Mouse (Mus musculus): ENCODE measurements around the gene Serpina12.

Gene Serpina12

GRCm38 (mm10) chr12:104044343-104044742 is at the start of gene Serpina12:
Gene Serpina12 (minus strand): TSS chr12:104044443.
- in situ Hi-C loops (cut with MboI; ENCODE audit: low pct_unique_long_range_greater_than_20kb in 1 of 2, low sequenced_read_pairs in 2 of 2, unreplicated experiment in 1 of 2), result no loop called here

- in situ Hi-C loops (cut with MboI; ENCODE audit: low pct_unique_long_range_greater_than_20kb in 1 of 2, low sequenced_read_pairs in 2 of 2, unreplicated experiment in 1 of 2), result no loop called here
These were observed 47.1 kb upstream of the Serpina12 start for GRCm38 (mm10) chr12:104091303-104091702.

DNA sequence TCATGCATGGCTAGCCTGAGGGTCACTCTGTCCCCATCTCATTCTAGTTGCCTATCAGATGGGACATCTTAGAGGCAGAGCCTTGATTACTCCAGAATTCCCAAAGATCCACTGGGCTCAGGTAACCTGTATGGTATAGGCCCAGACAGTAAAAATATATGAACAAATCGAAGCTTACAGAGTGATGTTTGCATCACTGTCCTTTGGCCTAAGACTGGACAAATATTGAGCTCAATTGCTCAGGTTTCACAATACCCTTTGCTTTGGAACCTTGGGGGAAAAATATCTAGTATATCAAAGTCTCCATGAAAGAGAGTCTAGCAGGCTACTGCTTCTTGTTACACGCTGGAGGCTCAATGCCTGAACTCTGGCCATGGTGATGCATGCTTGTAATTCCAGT is 45.9 kb upstream of the Serpina12 start:
- in situ Hi-C loops (cut with MboI; ENCODE audit: low pct_unique_long_range_greater_than_20kb in 1 of 2, low sequenced_read_pairs in 2 of 2, unreplicated experiment in 1 of 2), result no loop called here

- in situ Hi-C loops (cut with MboI; ENCODE audit: low pct_unique_long_range_greater_than_20kb in 1 of 2, low sequenced_read_pairs in 2 of 2, unreplicated experiment in 1 of 2), result loop anchor here in 1 of 2 experiments (25.0 kb wide), 1 partner anchor 340 kb away; the partner anchor contains the start of gene Serpina3n
These were observed 28.0 kb upstream of the Serpina12 start for GRCm38 (mm10) chr12:104072286-104072685.

GRCm38 (mm10) chr12:104071708-104072107 is 27.5 kb upstream of the Serpina12 start:
- in situ Hi-C loops (cut with MboI; ENCODE audit: low pct_unique_long_range_greater_than_20kb in 1 of 2, low sequenced_read_pairs in 2 of 2, unreplicated experiment in 1 of 2), result loop anchor here in 1 of 2 experiments (25.0 kb wide), 1 partner anchor 341 kb away; the partner anchor contains the start of gene Serpina3n

- in situ Hi-C loops (cut with MboI; ENCODE audit: low pct_unique_long_range_greater_than_20kb in 1 of 2, low sequenced_read_pairs in 2 of 2, unreplicated experiment in 1 of 2), result loop anchor here (5.0 to 25.0 kb wide), 2 partner anchors 343 to 353 kb away; partner anchors contain the start of gene Serpina3n (in 1 of the 2)
These were observed 25.4 kb upstream of the Serpina12 start for GRCm38 (mm10) chr12:104069620-104070019.

- in situ Hi-C loops (cut with MboI; ENCODE audit: low pct_unique_long_range_greater_than_20kb in 1 of 2, low sequenced_read_pairs in 2 of 2, unreplicated experiment in 1 of 2), result loop anchor here (5.0 to 25.0 kb wide), 2 partner anchors 345 to 355 kb away; partner anchors contain the start of gene Serpina3n (in 1 of the 2)
These were observed 23.3 kb upstream of the Serpina12 start for GRCm38 (mm10) chr12:104067549-104067948.

GRCm38 (mm10) chr12:104066241-104066640 is 22.0 kb upstream of the Serpina12 start:
- in situ Hi-C loops (cut with MboI; ENCODE audit: low pct_unique_long_range_greater_than_20kb in 1 of 2, low sequenced_read_pairs in 2 of 2, unreplicated experiment in 1 of 2), result loop anchor here (5.0 to 25.0 kb wide), 2 partner anchors 346 to 356 kb away; partner anchors contain the start of gene Serpina3n (in 1 of the 2)

DNA sequence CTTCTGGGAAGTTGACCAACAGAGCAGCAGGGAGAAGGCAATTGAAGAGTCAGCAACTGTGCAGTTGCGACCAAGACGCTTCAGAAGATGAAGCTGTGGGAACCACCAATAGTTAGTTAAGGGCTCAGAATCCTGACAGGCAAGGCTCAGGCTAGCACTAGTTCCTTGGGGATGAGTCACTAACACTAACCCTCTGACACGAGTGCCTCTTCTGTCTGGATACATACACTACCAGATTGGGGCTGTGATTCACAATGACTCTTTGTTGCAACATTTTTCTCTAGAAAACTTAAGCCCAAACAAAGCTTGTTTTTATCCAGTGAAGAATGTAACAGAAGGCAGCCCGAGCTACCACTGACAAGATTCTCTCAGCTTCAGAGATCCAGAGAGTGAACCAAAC is 20.8 kb upstream of the Serpina12 start:
- in situ Hi-C loops (cut with MboI; ENCODE audit: low pct_unique_long_range_greater_than_20kb in 1 of 2, low sequenced_read_pairs in 2 of 2, unreplicated experiment in 1 of 2), result loop anchor here (5.0 to 25.0 kb wide), 2 partner anchors 347 to 357 kb away; partner anchors contain the start of gene Serpina3n (in 1 of the 2)

DNA sequence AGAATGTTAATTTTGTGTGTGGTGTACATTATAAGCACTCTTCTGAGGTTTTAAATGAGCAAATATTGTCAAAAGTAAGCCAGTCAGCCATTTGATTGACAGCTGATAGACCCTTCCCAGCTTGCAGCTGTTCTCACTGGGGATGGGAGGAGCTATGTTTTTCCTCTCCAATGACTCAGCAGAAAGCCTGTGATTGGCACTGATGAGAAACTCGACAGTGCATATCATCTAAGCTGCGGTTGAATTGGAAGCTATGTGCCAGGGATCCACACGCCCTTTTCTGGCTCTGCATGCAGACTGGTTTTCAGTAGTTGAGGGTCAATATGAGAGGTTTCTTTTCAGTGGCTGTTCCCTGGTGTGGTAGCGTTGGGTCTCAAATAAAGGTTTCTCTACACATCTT is 20.3 kb upstream of the Serpina12 start:
- in situ Hi-C loops (cut with MboI; ENCODE audit: low pct_unique_long_range_greater_than_20kb in 1 of 2, low sequenced_read_pairs in 2 of 2, unreplicated experiment in 1 of 2), result loop anchor here in 1 of 2 experiments (25.0 kb wide), 1 partner anchor 348 kb away; the partner anchor contains the start of gene Serpina3n

GRCm38 (mm10) chr12:104061862-104062261 is 17.6 kb upstream of the Serpina12 start:
- in situ Hi-C loops (cut with MboI; ENCODE audit: low pct_unique_long_range_greater_than_20kb in 1 of 2, low sequenced_read_pairs in 2 of 2, unreplicated experiment in 1 of 2), result loop anchor here in 1 of 2 experiments (25.0 kb wide), 1 partner anchor 350 kb away; the partner anchor contains the start of gene Serpina3n

DNA sequence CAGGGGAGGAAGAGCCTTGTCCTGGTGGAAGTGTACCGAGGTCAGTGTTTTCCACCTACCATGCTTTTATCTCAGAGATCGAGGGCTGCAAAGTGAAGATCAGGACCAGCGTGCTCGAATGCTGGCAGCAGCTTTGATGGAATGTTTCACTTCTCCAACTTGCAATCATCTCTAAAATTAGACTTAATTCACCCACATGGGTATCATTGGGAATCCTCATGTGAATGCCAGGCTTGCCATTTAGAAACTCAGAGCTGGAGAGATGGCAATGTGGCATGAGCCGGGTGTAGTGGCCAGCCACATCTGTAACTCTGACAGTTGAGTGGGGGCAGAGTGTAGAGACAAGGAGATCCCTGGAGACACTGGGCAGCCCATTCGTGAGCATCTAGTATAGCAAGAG is 15.9 kb upstream of the Serpina12 start:
- in situ Hi-C loops (cut with MboI; ENCODE audit: low pct_unique_long_range_greater_than_20kb in 1 of 2, low sequenced_read_pairs in 2 of 2, unreplicated experiment in 1 of 2), result loop anchor here in 1 of 2 experiments (25.0 kb wide), 1 partner anchor 352 kb away; the partner anchor contains the start of gene Serpina3n

DNA sequence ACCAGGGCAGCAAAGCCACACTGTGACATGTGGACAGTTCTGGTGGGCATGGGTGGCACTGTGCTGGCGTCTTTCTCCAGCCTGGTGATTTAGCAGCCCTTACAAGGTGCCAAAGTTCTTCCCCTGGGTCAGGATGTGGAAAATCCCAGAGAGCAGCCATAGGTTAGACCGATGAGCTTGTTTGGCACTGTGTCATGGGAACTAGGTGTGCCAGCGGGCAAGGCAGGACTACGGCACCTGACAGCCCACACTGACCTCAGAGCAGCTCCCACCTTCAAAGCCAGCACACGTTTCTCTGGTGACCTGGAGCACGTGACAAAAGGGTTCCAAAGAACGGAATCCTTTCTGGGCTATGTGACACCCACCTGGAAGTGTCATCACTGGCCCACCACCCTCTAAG is 13.3 kb upstream of the Serpina12 start:
- in situ Hi-C loops (cut with MboI; ENCODE audit: low pct_unique_long_range_greater_than_20kb in 1 of 2, low sequenced_read_pairs in 2 of 2, unreplicated experiment in 1 of 2), result loop anchor here in 1 of 2 experiments (25.0 kb wide), 1 partner anchor 355 kb away; the partner anchor contains the start of gene Serpina3n

GRCm38 (mm10) chr12:104057050-104057449 is 12.8 kb upstream of the Serpina12 start:
- in situ Hi-C loops (cut with MboI; ENCODE audit: low pct_unique_long_range_greater_than_20kb in 1 of 2, low sequenced_read_pairs in 2 of 2, unreplicated experiment in 1 of 2), result loop anchor here in 1 of 2 experiments (25.0 kb wide), 1 partner anchor 355 kb away; the partner anchor contains the start of gene Serpina3n

GRCm38 (mm10) chr12:104055755-104056154 is 11.5 kb upstream of the Serpina12 start:
- in situ Hi-C loops (cut with MboI; ENCODE audit: low pct_unique_long_range_greater_than_20kb in 1 of 2, low sequenced_read_pairs in 2 of 2, unreplicated experiment in 1 of 2), result loop anchor here in 1 of 2 experiments (25.0 kb wide), 1 partner anchor 357 kb away; the partner anchor contains the start of gene Serpina3n

DNA sequence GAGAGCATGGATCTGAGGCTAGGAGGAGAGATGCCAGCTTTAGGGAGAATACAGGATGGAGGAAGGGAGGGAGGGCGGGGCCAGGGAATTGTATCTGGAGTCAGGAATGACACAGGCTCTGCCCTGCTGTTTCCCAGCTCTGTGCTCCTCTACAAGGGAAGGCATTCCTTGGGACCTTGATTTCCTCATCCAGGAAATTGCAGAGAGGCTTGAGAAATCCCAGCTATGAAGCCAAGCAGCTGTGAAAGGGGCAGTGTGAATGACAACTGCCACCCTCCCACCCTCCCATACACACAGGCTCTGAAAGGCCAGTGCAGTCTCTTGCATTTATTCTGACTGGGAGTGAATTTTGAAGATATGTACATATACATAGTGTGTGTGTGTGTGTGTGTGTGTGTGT is 9.8 kb upstream of the Serpina12 start:
- in situ Hi-C loops (cut with MboI; ENCODE audit: low pct_unique_long_range_greater_than_20kb in 1 of 2, low sequenced_read_pairs in 2 of 2, unreplicated experiment in 1 of 2), result loop anchor here in 1 of 2 experiments (25.0 kb wide), 1 partner anchor 358 kb away; the partner anchor contains the start of gene Serpina3n

DNA sequence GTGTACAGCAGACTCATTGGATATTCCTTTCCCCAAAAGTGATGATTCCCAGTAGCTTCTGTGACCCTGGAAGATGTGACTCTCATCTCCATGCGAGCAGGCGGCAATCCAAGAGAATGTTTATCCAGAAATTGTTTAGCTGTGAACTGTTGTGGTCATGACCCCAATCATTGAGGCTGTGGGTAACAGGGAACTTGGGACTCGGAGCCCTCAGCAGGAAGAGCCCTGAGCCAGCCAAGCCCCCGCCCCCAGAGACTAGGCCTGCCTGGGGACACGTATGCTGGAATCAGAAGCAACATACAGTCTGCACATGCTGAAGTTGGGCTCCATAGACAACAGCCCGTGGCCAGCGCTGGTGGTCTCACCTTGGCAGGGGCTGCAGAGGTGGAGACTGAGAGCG is 1.5 kb upstream of the Serpina12 start:
- in situ Hi-C loops (cut with MboI; ENCODE audit: low pct_unique_long_range_greater_than_20kb in 1 of 2, low sequenced_read_pairs in 2 of 2, unreplicated experiment in 1 of 2), result no loop called here

DNA sequence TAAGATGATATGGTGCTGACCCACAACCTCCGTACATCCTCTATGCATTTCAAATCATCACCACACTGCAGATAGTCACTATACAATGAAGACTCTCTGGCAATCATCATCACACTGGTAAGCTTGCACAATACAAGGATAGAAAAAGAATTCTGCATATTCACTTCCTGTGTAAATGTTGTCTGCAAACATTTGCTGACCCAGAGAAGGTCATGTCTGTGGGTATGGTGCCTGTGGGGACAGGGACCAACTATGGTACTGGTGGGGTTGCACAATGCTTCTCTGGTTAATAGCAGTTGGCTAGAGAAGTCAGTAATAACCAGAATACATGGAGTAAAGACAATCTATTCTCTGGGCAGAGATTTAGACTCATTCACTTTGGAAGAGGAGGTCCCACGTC is 1.5 kb downstream of the Serpina12 start:
- in situ Hi-C loops (cut with MboI; ENCODE audit: low pct_unique_long_range_greater_than_20kb in 1 of 2, low sequenced_read_pairs in 2 of 2, unreplicated experiment in 1 of 2), result no loop called here

GRCm38 (mm10) chr12:104041401-104041800 is 2.8 kb downstream of the Serpina12 start:
- in situ Hi-C loops (cut with MboI; ENCODE audit: low pct_unique_long_range_greater_than_20kb in 1 of 2, low sequenced_read_pairs in 2 of 2, unreplicated experiment in 1 of 2), result no loop called here

DNA sequence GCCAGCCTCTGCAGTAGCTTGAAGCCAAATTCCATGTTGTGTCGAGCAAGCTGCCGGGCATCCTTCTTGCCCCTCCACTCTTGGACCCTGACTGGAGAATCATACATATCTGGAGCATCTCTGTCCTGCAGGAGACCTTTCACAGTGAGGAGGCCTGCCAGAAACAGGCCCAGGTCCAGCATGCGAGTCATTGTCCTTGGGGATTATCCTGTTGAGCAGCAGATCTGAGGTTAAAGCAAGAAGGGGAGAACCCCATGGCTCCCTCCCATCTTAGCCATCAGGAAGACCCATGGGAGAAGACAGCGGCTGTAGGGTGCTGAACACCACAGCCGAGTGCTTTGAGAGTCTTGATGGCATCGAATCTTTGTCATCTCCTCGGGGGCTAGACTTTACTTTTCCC is 6.1 kb downstream of the Serpina12 start:
- in situ Hi-C loops (cut with MboI; ENCODE audit: low pct_unique_long_range_greater_than_20kb in 1 of 2, low sequenced_read_pairs in 2 of 2, unreplicated experiment in 1 of 2), result no loop called here
